Mouse (Mus musculus) gastrocnemius, adult 8-10 months (tissue): ENCODE data around the gene Ly6g5b. TPM values are rescaled to one million over a fixed set of nuclear protein-coding genes. Genes with fewer than 3 reads are reported as not detected.

Experiments used
- DNase-seq, 2 experiments: peaks; one replicate each; pipeline ENCODE4 v3.0.0; 2022; ENCODE audit warnings: low spot score in 2 of 2
- total RNA-seq, 4 experiments: library from RNA; stranded (reverse); gene quantifications; 2 replicates each; pipeline ENCODE4 v1.2.4; 2022

Gene Ly6g5b
- total RNA-seq, result not detected

- DNase-seq, result no peak
These were observed at the start of gene Ly6g5b for GRCm38 (mm10) chr17:35115046-35116019. Gene Ly6g5b, minus strand, starts transcription at chr17:35115428.

- no peak for DNase-seq
These were observed 49.0 kb upstream of the Ly6g5b start for GRCm38 (mm10) chr17:35164218-35164567.

GRCm38 (mm10) chr17:35163326-35164081 lies 48.3 kb upstream of the Ly6g5b start:
- DNase-seq, result no peak

- DNase-seq, result no peak
These were observed 47.5 kb upstream of the Ly6g5b start for GRCm38 (mm10) chr17:35162730-35163129.

GRCm38 (mm10) chr17:35162121-35162520 lies 46.9 kb upstream of the Ly6g5b start:
- no peak for DNase-seq

- no peak for DNase-seq
These were observed 46.2 kb upstream of the Ly6g5b start for GRCm38 (mm10) chr17:35161421-35161820.

- DNase-seq, result no peak
These were observed 44.4 kb upstream of the Ly6g5b start for GRCm38 (mm10) chr17:35159638-35160037.

- DNase-seq, result no peak
These were observed 43.8 kb upstream of the Ly6g5b start for GRCm38 (mm10) chr17:35158850-35159593.

GRCm38 (mm10) chr17:35157661-35158175 lies 42.5 kb upstream of the Ly6g5b start:
- no peak for DNase-seq

- DNase-seq, result no peak
These were observed 42.0 kb upstream of the Ly6g5b start for GRCm38 (mm10) chr17:35157254-35157653.

GRCm38 (mm10) chr17:35156461-35157200 lies 41.4 kb upstream of the Ly6g5b start:
- DNase-seq, result no peak

GRCm38 (mm10) chr17:35155451-35155850 lies 40.2 kb upstream of the Ly6g5b start:
- no peak for DNase-seq

- no peak for DNase-seq
These were observed 39.4 kb upstream of the Ly6g5b start for GRCm38 (mm10) chr17:35154616-35155015.

- no peak for DNase-seq
These were observed 38.7 kb upstream of the Ly6g5b start for GRCm38 (mm10) chr17:35153931-35154330.

GRCm38 (mm10) chr17:35153077-35153476 lies 37.8 kb upstream of the Ly6g5b start:
- DNase-seq, result no peak

- DNase-seq, result no peak
These were observed 36.9 kb upstream of the Ly6g5b start for GRCm38 (mm10) chr17:35152121-35152520.

- DNase-seq, result no peak
These were observed 32.9 kb upstream of the Ly6g5b start for GRCm38 (mm10) chr17:35147922-35148639.

- DNase-seq, result no peak
These were observed 32.1 kb upstream of the Ly6g5b start for GRCm38 (mm10) chr17:35147348-35147747.

GRCm38 (mm10) chr17:35146139-35146538 lies 30.9 kb upstream of the Ly6g5b start:
- DNase-seq, result no peak

GRCm38 (mm10) chr17:35141971-35142370 lies 26.7 kb upstream of the Ly6g5b start:
- no peak for DNase-seq
